Mouse (Mus musculus): ENCODE results near the gene S100a10. TPM values are rescaled to one million over a fixed set of nuclear protein-coding genes. Genes with fewer than 3 reads are reported as not detected.

Gene S100a10
- total and polyA plus RNA-seq, 2 experiments from 2014 or later: 91.5 to 198 TPM

DNA sequence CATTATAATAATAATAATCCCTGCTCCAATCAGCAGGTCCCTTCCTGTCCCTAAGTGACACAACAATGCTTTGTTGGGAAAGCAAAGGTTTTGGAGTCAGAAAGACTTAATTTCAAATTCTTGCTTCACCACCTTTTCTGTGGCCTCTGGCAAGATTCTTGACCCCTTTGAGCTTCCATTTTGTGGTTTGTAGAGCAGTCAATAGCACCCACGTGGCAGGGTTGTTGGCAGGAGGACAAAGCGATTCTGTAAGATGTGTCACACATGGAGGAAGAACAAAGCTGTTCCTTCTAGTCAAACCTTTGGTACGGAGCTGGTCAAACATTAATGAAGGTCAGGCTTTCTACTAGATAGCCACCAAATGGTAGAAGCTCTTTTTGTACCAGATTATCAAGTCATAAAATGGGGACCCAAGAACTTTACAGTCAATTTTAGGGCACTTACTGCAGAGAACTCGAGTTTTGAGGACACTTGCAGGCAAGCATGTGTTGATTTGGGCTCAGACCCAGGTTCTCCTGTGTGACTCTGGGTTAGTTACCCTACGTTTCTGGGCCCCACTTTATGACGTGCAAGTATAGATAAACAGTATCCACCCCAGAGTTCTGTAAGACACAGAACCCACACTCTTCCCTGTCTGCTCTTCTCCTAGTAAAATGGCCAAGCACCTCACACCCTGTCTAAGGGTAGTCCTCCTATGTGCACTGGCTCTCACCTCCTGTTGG is 24.6 kb downstream of the S100a10 start:
- H3K27ac ChIP-seq: no peak overlapping the region
- H3K4me3 ChIP-seq (ENCODE audit: low read length): no peak overlapping the region
- H3K27me3 ChIP-seq (ENCODE audit: insufficient read depth, low read length): no peaks in the 10 kb centered on the region
- H3K9me3 ChIP-seq (ENCODE audit: low read length): no peaks in the 10 kb centered on the region
- no peak overlapping the region for H3K4me2 ChIP-seq (ENCODE audit: low read depth, low read length)
- H3K36me3 ChIP-seq (ENCODE audit: insufficient read depth, low read length): no peaks in the 10 kb centered on the region
- DNase-seq (ENCODE audit: low spot score) (no peak), ATAC-seq (no peak)
- WGBS: 65% methylated on average over 6 of the region's 6 CpGs
- no peak overlapping the region for H3K9ac ChIP-seq (replicated peaks; ENCODE audit: low read length)
- no peak for TF ChIP-seq CTCF (IDR thresholded peaks at IDR 0.05; ENCODE audit: low read depth)
- no peaks in the 10 kb centered on the region for H3K4me1 ChIP-seq (ENCODE audit: insufficient read depth, low read length)

DNA sequence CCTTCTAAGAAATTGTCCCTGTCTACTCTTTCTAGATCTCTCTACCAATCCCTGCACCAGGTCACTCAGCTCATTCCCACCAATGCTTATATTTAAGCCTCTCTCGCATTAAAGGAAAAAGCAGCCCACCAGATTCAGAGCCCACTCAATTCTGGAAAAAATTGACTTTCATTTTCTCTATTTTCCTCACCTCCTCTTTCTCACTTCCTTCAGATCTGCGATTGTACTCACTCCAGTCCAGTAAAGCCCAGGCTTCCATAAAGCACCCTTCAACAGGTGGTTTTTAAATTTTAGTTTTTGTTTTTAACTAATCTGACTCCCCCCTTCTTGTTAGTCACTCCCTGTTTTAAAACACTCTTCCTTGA is 25.1 kb downstream of the S100a10 start:
- H3K4me1 ChIP-seq (ENCODE audit: insufficient read depth, low read length): no peaks in the 10 kb centered on the region
- H3K4me3 ChIP-seq (ENCODE audit: low read length): no peak overlapping the region
- H3K9ac ChIP-seq (replicated peaks; ENCODE audit: low read length): no peak overlapping the region
- no peaks in the 10 kb centered on the region for H3K9me3 ChIP-seq (ENCODE audit: low read length)
- ATAC-seq: no peak
- no peaks in the 10 kb centered on the region for H3K27me3 ChIP-seq (ENCODE audit: insufficient read depth, low read length)
- WGBS: 99% methylated on average over 2 of the region's 2 CpGs
- H3K27ac ChIP-seq: no peak overlapping the region
- TF ChIP-seq CTCF (IDR thresholded peaks at IDR 0.05; ENCODE audit: low read depth): no peak
- H3K4me2 ChIP-seq (ENCODE audit: low read depth, low read length): no peak overlapping the region
- H3K36me3 ChIP-seq (ENCODE audit: insufficient read depth, low read length): no peaks in the 10 kb centered on the region
- DNase-seq (ENCODE audit: low spot score): no peak

DNA sequence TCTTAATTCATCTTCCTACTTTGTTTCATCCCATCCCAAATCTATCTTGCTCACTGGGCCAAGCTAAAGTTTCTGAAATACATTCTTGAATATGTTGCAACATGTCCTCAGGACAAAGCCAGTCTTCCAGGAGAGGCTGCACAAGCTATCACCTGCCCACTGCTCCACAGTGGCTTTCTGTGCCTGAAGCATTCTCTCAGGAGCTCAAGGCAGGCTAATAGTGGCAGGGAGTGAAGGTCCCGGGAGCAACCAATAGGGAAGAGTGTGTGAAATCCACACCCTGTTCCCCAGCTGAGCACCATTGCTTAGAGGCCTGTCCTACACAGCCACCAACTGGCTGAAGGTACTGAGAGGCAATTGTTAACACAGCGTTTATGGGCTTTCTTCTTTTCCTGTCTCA is 26.1 kb downstream of the S100a10 start:
- DNase-seq (ENCODE audit: low spot score) (no peak), ATAC-seq (no peak)
- Histone ChIP-seq H3K9ac (replicated peaks; ENCODE audit: low read length) (no peak overlapping the region), H3K4me1 (ENCODE audit: insufficient read depth, low read length) (no peaks in the 10 kb centered on the region), H3K36me3 (ENCODE audit: insufficient read depth, low read length) (no peaks in the 10 kb centered on the region), H3K27ac (no peak overlapping the region), H3K4me2 (ENCODE audit: low read depth, low read length) (no peak overlapping the region), H3K9me3 (ENCODE audit: low read length) (no peaks in the 10 kb centered on the region), H3K27me3 (ENCODE audit: insufficient read depth, low read length) (no peaks in the 10 kb centered on the region), H3K4me3 (ENCODE audit: low read length) (no peak overlapping the region)
- TF ChIP-seq CTCF (IDR thresholded peaks at IDR 0.05; ENCODE audit: low read depth): no peak
- WGBS: 56% methylated on average over 2 of the region's 2 CpGs

DNA sequence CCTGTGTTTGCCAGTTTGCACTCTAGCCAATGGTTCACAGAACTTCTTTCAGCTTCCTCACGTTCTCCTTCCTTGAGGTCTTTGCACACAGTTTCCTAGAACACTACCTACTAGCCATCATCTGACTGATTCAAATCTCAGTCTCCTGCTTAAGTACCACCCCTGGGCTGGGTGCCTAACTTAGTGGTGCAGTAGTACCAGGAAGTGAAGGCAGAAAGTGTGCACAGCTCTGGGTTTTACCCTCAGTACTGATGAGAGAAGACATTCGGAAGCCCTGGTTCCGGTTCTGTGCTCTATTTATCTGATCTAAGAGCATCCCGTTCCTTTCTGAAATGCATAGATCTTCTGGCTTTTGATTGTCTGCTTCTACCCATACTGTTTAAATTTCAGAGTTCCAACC is 26.8 kb downstream of the S100a10 start:
- 88% methylated on average over 4 of the region's 4 CpGs for WGBS

DNA sequence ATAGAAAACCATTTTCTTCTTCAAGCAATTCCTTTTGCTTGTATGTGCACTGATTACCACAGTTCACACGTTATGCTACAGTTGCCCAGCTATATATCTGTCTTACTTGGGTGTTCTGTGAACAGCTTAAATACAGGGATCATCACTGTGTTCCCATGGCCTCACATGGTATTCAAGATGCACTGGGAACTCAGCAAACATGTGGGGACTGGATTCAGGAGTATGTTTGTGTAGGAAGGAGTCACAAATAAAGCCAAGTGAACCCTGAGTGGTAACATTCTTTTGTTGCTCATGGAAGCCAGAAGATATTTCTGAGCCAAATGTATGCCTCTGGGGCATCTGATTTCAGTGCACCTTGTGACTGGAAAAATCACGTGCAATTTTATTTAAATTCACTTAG is 28.2 kb downstream of the S100a10 start:
- no peak for ATAC-seq

More for the DNA sequence above, 26.8 kb downstream of the S100a10 start:
- no peak overlapping the region for H3K4me2 ChIP-seq (ENCODE audit: low read depth, low read length)
- no peak for ATAC-seq
- no peak overlapping the region for H3K4me3 ChIP-seq (ENCODE audit: low read length)
- H3K4me1 ChIP-seq (ENCODE audit: insufficient read depth, low read length): no peaks in the 10 kb centered on the region
- no peak for DNase-seq (ENCODE audit: low spot score)
- no peaks in the 10 kb centered on the region for H3K36me3 ChIP-seq (ENCODE audit: insufficient read depth, low read length)
- no peaks in the 10 kb centered on the region for H3K27me3 ChIP-seq (ENCODE audit: insufficient read depth, low read length)
- no peak overlapping the region for H3K27ac ChIP-seq
- no peak for TF ChIP-seq CTCF (IDR thresholded peaks at IDR 0.05; ENCODE audit: low read depth)
- H3K9me3 ChIP-seq (ENCODE audit: low read length): no peaks in the 10 kb centered on the region
- H3K9ac ChIP-seq (replicated peaks; ENCODE audit: low read length): no peak overlapping the region

DNA sequence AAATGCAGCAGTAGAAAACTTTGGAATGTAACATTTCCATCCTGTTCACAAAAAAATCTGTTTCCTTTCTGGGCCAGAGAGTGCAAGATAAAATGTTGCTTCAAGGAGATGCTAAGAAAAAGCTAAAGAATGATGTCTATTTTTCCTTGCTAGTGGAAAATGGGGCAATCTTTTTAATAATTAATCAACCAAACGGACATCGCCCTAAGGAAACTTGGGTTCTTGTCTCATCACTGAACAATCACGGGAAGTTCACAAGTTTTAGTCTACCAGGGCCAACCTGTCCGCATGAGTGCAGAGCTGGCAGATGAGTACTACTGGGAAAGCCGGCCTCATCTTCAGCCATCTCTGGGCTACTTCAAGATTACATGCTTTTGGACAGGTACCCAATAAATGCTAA is 34.7 kb downstream of the S100a10 start:
- no peak for TF ChIP-seq CTCF (IDR thresholded peaks at IDR 0.05; ENCODE audit: low read depth)
- Histone ChIP-seq H3K9me3 (ENCODE audit: low read length) (no peaks in the 10 kb centered on the region), H3K36me3 (ENCODE audit: insufficient read depth, low read length) (no peaks in the 10 kb centered on the region), H3K4me1 (ENCODE audit: insufficient read depth, low read length) (no peaks in the 10 kb centered on the region), H3K9ac (replicated peaks; ENCODE audit: low read length) (no peak overlapping the region), H3K27me3 (ENCODE audit: insufficient read depth, low read length) (no peaks in the 10 kb centered on the region), H3K4me2 (ENCODE audit: low read depth, low read length) (no peak overlapping the region), H3K4me3 (ENCODE audit: low read length) (no peak overlapping the region), H3K27ac (no peak overlapping the region)
- 86% methylated on average over 5 of the region's 5 CpGs for whole genome bisulfite sequencing
- ATAC-seq (no peak), DNase-seq (ENCODE audit: low spot score) (no peak)

More for the DNA sequence above, 28.2 kb downstream of the S100a10 start:
- H3K9me3 ChIP-seq (ENCODE audit: low read length): no peaks in the 10 kb centered on the region
- no peak overlapping the region for H3K4me2 ChIP-seq (ENCODE audit: low read depth, low read length)
- H3K4me1 ChIP-seq (ENCODE audit: insufficient read depth, low read length): no peaks in the 10 kb centered on the region
- no peak overlapping the region for H3K9ac ChIP-seq (replicated peaks; ENCODE audit: low read length)
- no peaks in the 10 kb centered on the region for H3K36me3 ChIP-seq (ENCODE audit: insufficient read depth, low read length)
- H3K4me3 ChIP-seq (ENCODE audit: low read length): no peak overlapping the region
- no peak for DNase-seq (ENCODE audit: low spot score)
- 77% methylated on average over 2 of the region's 2 CpGs for WGBS
- no peaks in the 10 kb centered on the region for H3K27me3 ChIP-seq (ENCODE audit: insufficient read depth, low read length)
- no peak overlapping the region for H3K27ac ChIP-seq
- no peak for TF ChIP-seq CTCF (IDR thresholded peaks at IDR 0.05; ENCODE audit: low read depth)

DNA sequence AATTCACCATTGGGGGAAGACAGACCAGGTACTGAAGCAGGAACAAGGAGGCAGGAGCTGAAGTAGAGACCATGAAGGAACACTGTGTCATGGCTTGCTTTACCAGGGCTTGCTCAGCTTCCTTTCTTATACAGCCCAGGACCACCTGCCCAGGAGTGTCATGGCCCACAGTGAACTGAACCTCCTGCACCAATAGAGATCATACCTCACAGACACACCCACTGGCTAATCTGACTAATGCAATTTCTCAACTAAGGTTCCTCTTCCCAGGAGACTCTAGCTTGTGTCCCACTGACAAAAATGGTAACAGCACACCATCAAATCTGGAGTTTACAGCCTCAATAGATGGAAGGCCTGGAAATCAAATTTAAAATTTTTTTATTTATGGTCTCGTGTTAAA is 35.4 kb downstream of the S100a10 start:
- 83% methylated on average over 1 of the region's 1 CpGs for WGBS
- ATAC-seq: no peak
- H3K4me2 ChIP-seq (ENCODE audit: low read depth, low read length): no peak overlapping the region

More for the DNA sequence above, 35.4 kb downstream of the S100a10 start:
- Histone ChIP-seq H3K9ac (replicated peaks; ENCODE audit: low read length) (no peak overlapping the region), H3K27ac (no peak overlapping the region), H3K4me1 (ENCODE audit: insufficient read depth, low read length) (no peaks in the 10 kb centered on the region), H3K27me3 (ENCODE audit: insufficient read depth, low read length) (no peaks in the 10 kb centered on the region), H3K9me3 (ENCODE audit: low read length) (no peaks in the 10 kb centered on the region), H3K36me3 (ENCODE audit: insufficient read depth, low read length) (no peaks in the 10 kb centered on the region), H3K4me3 (ENCODE audit: low read length) (no peak overlapping the region)
- no peak for DNase-seq (ENCODE audit: low spot score)
- TF ChIP-seq CTCF (IDR thresholded peaks at IDR 0.05; ENCODE audit: low read depth): no peak
